Mouse (Mus musculus): ENCODE data around the gene Pank1.
A peak's percentile ranks its signal among the peaks of the same experiment; 100 is the strongest.

Gene Pank1

GRCm38 (mm10) chr19:34825946-34826655 is 53.2 kb downstream of the Pank1 start:
- DNase-seq (ENCODE audit: low spot score): peak; percentile 11

GRCm38 (mm10) chr19:34819577-34820170 is 59.6 kb downstream of the Pank1 start:
- no peak for DNase-seq (ENCODE audit: low spot score)

- no peak for DNase-seq (ENCODE audit: low spot score)
These were observed 63.9 kb downstream of the Pank1 start for GRCm38 (mm10) chr19:34815371-34815770.

GRCm38 (mm10) chr19:34814696-34815095 is 64.6 kb downstream of the Pank1 start:
- DNase-seq (ENCODE audit: low spot score): no peak

GRCm38 (mm10) chr19:34813961-34814360 is 65.3 kb downstream of the Pank1 start:
- DNase-seq (ENCODE audit: low spot score): no peak

- no peak for DNase-seq (ENCODE audit: low spot score)
These were observed 65.7 kb downstream of the Pank1 start for GRCm38 (mm10) chr19:34813533-34813932.

- DNase-seq (ENCODE audit: low spot score): no peak
These were observed 66.5 kb downstream of the Pank1 start for GRCm38 (mm10) chr19:34812711-34813110.

- DNase-seq (ENCODE audit: low spot score): no peak
These were observed 72.1 kb downstream of the Pank1 start for GRCm38 (mm10) chr19:34807173-34807572.

- no peak for DNase-seq (ENCODE audit: low spot score)
These were observed 74.2 kb downstream of the Pank1 start for GRCm38 (mm10) chr19:34805071-34805470.

- DNase-seq (ENCODE audit: low spot score): no peak
These were observed 74.7 kb downstream of the Pank1 start for GRCm38 (mm10) chr19:34804531-34804930.

- DNase-seq (ENCODE audit: low spot score): no peak
These were observed 75.9 kb downstream of the Pank1 start for GRCm38 (mm10) chr19:34803396-34803795.

GRCm38 (mm10) chr19:34799644-34800267 is 79.5 kb downstream of the Pank1 start:
- no peak for DNase-seq (ENCODE audit: low spot score)

GRCm38 (mm10) chr19:34796396-34796795 is 82.9 kb downstream of the Pank1 start:
- DNase-seq (ENCODE audit: low spot score): no peak

GRCm38 (mm10) chr19:34782491-34782890 is 96.8 kb downstream of the Pank1 start:
- no peak for DNase-seq (ENCODE audit: low spot score)

- DNase-seq (ENCODE audit: low spot score): no peak
These were observed 100.3 kb downstream of the Pank1 start for GRCm38 (mm10) chr19:34778993-34779392.

GRCm38 (mm10) chr19:34778098-34778497 is 101.2 kb downstream of the Pank1 start:
- DNase-seq (ENCODE audit: low spot score): no peak

GRCm38 (mm10) chr19:34772775-34773174 is 106.5 kb downstream of the Pank1 start:
- peak; percentile 23 for DNase-seq (ENCODE audit: low spot score)

GRCm38 (mm10) chr19:34770764-34771163 is 108.5 kb downstream of the Pank1 start:
- DNase-seq (ENCODE audit: low spot score): no peak

- DNase-seq (ENCODE audit: low spot score): no peak
These were observed 120.5 kb downstream of the Pank1 start for GRCm38 (mm10) chr19:34758754-34759153.
